Mouse (Mus musculus): ENCODE measurements around the gene Igfbp7.

Gene Igfbp7

DNA sequence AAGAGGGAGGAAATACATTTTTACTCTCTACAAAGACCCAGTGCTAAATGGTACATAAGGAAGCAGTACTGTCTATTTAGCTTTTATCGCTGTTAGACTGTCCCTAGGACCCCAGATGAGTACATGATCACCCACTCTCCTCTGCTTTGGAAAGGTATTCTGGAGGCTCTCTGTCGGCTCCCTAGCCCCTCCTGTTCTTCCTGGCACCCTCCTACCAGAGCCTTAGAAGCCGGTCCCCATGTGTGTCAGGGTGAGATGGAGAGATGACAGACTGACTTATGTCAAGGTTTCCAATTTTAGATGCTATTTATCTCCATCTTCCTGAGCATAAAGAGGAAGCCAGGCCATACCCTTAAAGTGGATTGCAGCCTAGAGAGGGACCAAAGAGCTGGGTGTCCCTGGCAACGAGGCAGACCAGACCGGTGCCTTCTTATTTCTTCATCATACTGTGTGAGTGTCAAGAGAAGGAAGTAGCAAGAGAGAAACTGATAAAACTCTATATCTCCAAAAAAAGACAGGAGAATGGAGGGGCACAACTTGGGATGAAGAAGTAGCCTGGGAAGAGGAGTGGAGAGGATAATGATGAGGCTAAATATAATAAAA lies 2.3 kb downstream of the Igfbp7 start:
- no peak for DNase-seq (ENCODE audit: low spot score in 2 of 2)

DNA sequence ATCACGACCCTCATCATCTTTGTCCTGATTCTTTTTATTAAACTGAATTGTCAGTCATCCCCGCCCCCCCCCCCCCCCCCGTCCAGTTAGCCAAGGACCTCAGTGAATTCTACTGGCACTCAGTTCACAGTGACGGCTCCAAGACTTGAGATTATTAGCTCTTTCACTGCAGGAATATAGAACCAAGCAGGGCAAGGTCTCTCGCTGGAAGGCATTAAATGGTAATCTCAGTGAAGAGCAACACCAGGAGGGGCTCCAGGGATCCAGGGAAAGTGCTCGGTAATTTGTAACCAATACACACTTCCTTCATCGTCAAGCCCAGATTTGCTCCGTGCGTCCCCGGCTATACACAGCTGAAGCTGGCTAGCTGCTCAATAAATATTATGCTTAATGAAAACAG lies 2.9 kb downstream of the Igfbp7 start:
- no peak for DNase-seq (ENCODE audit: low spot score in 2 of 2)

DNA sequence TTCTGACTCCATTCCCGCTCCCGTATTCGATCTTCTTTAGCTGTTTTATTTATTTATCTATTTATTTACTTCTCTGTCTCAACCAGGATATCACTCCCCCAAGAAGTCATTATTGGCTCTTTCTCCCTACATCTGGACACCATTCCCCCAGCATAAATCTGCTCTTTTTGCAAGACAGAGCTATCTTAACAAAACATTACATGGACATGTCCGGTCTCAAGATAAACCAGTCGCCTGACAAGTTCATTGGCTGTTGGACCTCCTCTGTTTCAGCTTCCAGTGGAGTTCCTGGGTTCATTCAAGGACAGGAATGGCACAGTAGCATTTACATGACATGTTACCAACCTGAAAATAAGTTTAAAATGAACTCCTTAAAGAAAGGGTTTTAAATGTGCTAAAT lies 4.9 kb downstream of the Igfbp7 start:
- DNase-seq (ENCODE audit: low spot score in 2 of 2): no peak

DNA sequence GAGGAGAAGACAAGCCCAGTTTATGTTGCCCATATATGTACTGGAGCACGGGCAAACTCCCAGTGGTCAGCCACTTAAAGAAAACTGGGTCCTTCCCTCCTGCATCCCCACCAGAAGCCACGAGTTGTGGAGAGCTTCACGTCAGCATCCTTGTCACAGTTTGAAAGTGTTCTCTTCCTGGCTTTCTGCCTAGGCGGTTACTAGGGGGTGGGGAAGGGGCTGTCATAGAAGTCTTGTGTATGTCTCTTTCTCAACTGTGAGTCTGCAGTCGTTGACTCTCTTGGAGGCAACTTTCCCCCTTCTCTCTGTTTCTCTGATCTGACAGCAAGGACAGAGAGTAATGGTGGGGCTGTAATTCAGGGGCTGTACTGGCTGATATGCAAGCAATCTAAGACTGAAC lies 5.7 kb downstream of the Igfbp7 start:
- DNase-seq (ENCODE audit: low spot score in 2 of 2): no peak

DNA sequence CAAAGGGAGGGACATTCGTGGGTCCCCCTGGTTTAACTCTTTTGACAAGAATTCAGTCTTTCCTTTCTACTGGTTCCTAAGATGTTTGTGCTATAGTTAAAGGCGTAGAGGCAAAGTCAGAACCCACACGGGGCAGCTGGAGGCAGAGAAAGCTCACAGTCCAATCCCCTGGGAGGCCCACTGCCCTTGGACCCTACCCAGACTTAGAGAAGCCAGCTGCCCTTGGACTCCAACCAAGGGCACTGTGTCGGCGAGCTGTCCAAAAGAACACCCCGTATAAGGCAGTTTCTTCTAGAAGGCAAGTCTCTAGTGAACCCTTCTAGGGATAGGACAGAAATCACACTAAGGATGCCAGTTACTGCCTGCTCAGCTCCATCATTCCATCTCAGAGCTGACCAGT lies 7.0 kb downstream of the Igfbp7 start:
- DNase-seq (ENCODE audit: low spot score in 2 of 2): peak in 1 of 2 experiments; percentile 24

DNA sequence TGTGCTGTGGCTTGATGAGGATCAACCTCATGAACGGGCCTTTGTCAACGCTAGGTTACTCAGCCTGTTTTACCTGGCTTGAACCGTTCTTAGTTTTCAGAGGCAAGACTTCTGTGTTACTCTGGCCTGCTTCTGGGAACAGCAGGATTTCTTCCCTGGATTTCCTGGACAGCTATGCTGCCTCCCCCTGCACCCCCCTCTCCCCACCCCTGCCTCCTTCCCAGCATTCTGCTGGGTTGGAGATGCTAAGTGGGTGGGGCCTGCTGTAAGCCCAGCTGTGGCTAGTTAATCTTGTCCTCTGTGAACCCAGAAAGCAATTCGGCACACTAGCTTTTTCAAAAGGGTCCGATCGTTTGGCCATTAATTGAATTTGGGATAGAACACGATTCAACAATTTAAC lies 7.7 kb downstream of the Igfbp7 start:
- DNase-seq (ENCODE audit: low spot score in 2 of 2): no peak

DNA sequence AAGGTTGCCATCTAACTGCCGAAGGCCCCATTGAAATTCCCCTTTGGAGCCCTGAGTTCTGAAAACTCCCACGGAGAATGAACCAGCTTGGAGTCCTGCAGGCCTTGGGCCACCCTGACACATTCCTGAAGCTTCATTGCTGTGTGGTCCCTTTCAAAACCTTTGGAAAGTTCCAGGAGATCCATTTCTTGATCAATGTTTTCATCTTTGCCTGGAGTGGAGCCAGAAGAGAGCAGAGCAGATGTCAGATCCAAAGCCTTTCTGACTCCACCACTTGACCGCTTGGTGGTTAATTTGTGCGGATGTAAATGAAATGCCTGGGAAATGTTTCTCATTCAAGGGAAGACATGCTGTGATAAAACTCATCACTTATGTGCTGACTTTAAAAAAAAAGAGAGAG lies 8.8 kb downstream of the Igfbp7 start:
- DNase-seq (ENCODE audit: low spot score in 2 of 2): no peak

DNA sequence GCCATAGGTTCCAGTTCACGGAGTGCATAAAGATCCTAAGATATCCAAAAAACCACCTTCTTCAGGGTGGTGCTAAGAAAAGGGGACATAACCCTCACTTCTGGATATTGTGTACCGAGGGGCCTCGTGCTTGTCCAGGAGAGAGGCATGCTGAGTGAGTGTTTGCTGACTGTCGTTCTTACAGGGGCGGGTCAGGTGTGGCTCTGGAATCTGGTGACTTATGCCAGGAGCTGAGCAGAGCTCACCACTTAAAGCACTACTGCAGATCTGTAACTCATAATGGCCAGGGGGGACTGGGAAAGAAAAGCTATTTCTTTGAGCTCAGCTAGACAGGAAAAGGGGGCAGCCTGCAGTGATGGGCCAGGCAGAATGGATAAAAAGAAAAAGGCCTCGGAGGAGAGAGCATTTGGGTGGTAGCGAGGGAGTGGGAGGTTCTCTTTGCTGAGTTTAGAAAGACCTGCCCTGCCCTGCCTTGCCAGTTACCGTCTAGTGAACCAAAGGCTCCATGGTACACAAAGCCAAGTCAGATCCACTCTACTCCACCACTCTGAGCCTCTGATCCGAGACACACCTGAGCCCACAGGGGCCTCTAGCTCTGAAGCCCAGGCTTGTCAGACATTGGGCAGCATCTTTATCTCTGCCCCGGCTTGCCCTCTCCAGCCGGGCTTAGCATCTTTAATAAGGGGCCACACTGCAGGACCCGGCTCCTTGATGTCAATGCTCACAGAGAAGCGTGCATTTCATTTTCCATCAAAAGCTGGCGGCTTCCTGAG lies 9.4 kb downstream of the Igfbp7 start:
- DNase-seq (ENCODE audit: low spot score in 2 of 2): no peak

DNA sequence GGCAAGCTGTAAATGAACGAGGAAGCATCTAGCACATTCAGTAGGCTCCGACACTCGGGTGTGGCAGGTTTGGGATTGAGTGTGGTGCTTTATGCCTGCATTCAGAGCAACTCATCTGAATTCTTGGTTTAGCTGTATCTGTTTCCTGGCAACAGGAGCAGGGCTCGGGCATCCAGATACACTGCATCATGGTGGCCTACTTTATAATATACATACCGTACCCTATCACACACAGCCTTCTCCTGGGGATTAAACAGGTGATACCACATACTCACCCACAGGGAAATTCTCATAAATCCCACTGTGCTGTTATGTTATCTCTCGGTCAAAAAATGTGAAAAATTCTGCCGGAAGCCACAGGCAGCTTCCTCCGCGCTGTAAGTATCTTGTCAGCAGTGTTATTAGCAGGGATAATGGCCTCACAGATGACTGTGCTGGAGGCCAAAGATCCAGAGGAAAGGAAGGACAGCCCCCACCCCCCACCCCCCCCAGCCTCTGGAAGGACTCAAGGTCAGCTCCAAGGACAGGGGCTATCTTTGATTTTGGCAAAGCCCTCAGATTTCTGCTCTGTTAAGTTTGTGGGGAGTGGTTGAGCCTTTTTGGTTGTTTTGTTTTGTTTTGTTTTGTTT lies 13.7 kb downstream of the Igfbp7 start:
- no peak for DNase-seq (ENCODE audit: low spot score in 2 of 2)

DNA sequence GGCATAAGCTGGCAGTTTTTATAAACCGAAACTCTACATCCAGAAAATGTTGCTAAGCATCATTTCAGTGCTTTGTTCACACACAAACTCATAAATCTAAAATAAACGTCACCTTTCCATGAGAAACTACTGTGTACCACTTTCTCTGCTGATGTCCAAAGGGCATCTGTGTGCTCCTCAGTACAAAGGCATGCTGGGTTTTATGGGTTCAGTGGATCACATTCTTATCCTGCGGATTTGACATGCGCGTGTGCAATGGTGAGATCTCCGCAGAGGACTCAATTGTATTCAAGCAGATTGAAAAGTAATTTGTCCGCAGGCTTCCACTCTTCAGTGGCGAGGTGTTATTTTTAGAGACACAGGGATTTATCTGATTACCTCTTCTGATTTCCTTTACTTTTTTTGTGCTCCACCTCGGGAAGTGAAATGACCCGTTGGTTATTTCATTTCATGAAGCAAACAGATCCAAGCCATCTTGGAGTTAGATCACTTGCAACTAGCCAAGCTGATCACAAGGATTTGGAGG lies 14.7 kb downstream of the Igfbp7 start:
- DNase-seq (ENCODE audit: low spot score in 2 of 2): no peak

DNA sequence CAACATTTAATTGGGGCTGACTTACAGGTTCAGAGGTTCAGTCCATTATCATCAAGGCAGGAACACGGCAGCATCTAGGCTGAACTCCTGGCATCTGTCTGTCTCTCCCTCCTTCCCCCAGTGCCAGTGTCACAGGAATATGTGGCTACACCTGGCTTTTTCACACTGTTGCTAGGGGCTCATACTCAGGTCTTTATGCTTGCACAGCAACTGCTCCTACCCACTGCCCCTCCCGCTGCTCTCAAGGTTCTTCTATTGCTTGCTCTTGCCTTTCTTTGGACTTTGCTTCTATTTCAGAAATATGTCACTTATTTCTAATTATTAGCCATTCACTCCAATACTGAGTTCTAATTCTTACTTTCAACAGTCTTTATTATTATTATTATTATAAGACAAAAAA lies 17.6 kb downstream of the Igfbp7 start:
- DNase-seq (ENCODE audit: low spot score in 2 of 2): no peak

DNA sequence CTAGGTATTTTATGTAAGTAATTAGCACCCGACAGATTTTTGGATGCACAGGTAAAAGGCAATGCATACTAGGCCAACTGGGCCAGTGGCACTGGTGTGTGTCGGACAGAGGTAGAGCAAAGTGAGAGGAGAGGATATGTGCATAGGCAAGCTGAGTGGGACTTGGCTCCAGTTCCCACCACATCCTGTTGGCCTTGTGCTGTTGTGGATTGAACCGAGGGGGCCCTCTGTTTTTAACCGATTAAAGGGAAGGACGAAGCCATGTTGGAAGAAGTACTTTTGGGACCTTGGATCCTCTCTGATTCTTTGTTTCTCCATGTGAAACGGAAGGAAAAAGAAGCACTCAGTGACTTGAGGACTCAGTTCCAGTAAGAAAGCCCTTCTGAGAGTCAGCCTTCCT lies 19.5 kb downstream of the Igfbp7 start:
- no peak for DNase-seq (ENCODE audit: low spot score in 2 of 2)

DNA sequence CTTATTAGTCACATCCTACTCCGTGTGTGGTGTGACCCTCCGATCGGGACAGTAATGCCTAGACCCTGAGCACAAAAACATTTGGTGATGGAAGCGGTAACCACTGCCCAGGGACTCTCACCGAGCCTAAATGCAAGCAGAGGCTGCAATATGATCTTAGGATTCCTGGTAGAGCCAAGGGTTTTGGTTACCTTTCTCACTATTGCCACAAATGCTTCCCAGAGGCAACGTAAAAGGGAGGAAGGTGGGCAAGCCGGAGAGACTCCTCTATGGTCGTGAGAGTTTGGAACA lies 20.5 kb downstream of the Igfbp7 start:
- no peak for DNase-seq (ENCODE audit: low spot score in 2 of 2)

DNA sequence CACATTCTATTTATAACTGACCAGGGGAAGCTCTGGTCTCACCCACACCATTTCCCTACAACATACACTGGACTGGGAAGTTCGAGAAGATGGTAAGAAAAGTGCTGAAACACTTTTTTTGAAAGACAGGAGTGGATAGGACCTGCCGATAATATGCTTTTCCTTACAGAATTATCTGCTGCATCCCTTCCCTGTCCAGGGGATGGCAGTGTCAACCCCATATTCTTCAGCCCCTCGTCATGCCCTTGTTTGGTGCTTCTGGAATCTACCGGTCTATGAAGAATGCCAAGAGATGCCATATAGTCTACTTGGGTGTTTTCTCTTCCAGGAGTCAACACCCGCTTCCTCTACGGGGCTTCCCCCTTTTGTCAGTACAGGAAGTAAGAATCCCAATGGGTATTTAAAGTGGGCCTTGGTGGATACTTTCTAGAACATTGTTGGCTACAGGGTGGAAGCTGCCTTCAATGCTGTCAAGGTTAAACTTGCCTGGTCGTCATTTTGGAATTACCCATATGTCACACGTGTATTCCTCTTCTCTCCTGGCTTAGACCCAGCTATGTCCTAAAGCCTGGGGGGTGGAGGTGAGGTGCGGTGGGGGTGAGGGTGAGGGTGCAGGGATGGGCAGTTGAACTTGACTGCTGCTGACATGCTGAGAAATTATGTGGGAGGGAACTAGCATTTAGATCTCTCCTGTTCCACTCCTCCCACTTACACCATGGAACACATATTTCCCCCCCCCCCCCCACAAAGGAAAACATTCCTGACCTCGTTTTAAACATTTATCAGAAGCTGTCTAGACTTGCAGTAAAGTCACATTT lies 21.0 kb downstream of the Igfbp7 start:
- no peak for DNase-seq (ENCODE audit: low spot score in 2 of 2)

DNA sequence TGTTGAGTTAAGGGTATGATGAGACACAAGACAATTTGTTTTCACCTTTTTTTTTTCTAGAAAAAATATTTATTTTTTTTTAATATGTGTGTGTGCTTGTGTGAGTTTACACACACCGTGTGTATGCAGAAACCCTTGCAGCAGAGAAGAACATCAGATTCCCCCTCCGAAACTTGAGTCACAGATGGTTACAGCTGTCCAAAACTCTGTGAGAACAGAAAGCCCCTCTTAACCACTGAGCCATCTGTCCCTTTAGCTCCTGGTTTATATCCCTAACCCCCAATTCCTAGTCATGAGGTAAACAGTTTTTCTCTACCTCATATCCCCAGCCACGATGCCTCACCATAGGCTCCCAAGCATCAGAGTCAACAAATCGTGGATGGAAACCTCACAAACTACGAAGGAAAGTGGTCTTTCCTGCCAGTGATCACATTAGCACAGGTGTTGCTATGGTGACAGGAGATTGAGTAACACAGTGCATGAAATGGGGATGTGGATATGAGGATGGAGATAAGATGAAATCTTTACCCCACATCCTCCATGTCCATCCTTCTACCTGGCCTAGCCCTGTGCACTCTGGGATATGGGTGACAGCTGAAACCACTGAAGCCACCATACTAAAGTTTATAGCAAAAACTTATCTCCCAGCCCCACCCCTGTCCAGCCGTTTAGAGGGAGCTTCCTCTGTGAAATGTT lies 21.8 kb downstream of the Igfbp7 start:
- DNase-seq (ENCODE audit: low spot score in 2 of 2): no peak

DNA sequence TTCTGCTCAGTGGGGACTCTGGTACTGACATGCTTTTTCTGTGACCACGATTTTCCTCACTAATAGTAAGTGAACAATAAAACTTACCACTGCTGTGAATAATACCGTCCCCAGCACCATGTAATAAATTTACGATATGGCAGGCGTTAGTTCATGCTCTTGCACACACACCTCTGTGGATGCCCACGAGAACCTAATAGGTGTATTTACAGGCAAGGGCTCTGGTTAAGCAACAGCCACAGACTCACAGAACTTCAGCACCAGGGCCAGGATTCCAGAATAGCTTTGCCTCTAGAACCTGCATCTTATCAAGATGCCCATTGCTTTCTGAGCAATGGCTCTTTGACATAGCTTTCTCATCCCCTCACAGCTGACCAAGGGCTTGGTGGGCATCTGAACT lies 22.6 kb downstream of the Igfbp7 start:
- no peak for DNase-seq (ENCODE audit: low spot score in 2 of 2)

DNA sequence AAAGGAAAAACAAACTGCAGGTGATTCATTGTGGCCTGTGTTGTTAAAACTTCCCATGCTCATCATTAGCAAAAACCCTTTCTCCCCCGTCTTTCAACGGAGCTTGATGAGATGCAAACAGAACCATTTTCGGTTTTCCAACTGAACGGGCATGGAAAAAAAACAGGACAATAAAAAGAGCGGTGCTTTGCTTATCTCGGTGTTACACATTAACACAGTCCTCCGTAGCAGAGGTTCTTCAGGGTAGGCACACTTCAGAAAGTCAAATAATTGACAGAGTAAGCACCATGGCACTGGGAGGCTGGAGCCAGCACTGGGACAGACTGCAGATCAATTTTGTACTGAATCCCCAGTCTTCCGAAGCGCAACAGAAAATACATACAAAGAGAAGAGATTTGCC lies 23.1 kb downstream of the Igfbp7 start:
- DNase-seq (ENCODE audit: low spot score in 2 of 2): no peak

DNA sequence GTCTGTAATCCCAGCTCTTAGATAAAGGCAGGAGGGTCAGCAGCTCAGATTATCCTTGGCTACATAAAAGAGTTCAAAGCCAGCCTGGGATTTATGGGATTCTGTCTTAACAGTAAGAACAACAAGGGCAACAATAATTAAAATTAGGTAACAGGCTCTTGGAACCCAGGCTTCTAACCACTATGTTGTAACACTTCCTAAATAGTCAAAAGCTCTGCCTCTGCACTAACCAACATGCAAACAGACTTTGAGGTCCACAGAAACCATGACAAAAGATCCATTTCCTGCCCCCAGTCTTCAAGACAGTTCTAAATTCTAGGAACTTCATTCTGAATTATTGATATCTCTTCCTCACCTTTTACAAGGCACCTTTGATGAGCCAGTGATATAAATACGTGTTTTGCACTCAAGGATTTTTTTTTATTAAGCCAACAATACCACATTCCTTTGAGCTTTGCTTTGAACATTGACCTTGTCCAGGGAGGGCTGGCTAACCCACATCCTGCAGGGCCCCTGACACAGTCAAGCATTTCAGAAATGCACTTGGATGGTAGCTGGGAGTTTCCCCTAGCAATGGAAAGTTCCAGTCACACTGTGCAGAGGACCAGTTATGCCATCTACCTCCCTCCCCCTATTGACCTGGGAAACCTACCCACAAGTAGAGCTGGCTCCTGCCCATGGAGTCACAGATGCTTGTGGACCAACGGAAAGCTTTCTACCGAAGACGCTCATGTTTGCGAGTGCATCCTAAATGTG lies 23.9 kb downstream of the Igfbp7 start:
- no peak for DNase-seq (ENCODE audit: low spot score in 2 of 2)

DNA sequence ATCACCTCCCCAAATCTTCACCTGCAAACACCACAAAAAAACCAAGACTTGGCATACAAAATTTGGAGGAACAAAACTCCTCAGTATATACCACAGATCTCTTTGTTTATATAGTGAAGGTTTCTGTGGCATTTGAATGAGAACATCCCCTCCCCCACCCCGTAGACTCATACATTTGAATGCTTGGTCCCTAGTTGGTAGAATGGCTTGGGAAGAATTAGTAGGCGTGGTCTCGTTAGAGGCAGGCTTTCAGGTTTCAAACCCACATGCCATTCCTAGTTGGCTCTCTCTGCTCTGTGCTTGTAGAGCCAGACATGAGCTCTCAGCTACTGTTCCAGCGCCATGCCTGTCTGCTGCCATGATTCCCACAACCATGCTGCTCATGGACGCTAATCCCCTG lies 26.2 kb downstream of the Igfbp7 start:
- no peak for DNase-seq (ENCODE audit: low spot score in 2 of 2)

DNA sequence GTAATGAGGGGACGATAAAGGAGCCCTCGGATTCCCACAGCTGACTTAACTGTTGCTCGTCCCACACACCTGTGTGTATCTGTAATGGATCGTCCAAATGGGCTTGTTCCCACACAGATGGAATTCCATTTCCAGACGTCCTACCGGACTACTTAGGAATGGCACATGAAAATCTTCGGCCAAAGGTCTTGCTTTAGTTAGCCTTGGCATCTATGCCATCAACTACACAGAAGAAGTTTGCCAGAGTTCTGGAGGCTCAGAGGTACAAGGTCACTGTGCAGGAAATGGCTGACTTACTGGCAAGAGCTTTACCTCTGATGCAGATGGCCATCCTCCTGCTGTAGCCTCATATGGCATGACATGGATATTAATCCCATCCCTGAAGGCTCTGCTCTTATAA lies 26.6 kb downstream of the Igfbp7 start:
- no peak for DNase-seq (ENCODE audit: low spot score in 2 of 2)

DNA sequence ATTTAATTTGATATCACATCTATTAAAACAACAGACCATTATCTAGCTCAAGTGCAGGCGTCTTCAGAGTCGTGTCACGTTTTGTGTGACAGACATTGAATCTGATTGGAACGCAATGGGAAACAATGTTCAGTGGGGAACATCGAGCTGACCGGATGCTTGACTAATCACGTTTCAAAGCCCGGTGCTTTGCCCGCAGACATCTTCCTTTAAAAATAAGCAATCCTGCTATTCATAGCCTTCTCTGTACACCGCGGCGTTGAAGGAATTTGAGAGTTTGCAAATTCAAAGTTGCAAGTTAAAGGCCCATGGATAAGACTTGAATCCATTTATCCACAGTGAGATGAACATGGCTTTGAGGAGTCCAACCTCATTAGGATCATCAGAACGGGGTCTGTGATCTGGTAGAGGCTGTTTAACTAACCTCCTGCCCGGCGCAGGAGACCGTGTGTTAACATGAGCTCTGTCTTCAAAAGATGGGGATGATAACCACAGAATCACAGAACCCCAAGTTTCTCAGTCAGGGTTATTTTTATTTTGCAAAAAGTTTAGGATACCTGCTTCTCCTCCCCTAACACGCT lies 27.4 kb downstream of the Igfbp7 start:
- no peak for DNase-seq (ENCODE audit: low spot score in 2 of 2)
